Mouse (Mus musculus): ENCODE data around the gene Ndufab1. TPM values are rescaled to one million over a fixed set of nuclear protein-coding genes. Genes with fewer than 3 reads are reported as not detected.
A peak's percentile ranks its signal among the peaks of the same experiment; 100 is the strongest.

Ndufab1 gene
- polyA plus RNA-seq (2012; rRNA removed): 204 and 236 TPM in 2 replicates

DNA sequence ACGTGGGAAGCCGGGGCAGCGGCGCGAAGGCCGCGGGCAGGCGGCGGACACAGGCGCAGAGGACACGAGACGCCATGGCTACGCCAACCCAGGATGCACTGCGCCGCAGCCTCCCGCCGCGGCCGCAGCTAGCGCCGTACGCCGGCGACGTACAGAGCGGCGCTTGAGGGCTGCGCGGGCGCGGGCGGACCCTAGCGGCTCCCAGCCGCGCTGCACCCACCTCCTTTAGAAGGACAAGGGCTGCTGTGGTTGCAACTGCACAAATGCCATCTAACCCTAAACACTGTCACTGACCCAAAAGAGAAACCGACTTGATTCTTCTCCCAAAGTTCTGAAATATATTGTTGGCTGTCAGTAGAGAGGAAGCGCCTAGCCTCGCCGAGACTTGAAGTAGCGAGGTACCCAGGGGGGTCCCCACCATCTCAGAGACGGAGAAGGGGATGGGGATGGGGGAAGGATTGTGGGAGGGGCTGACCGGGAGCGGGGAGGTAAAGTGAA is at the start of gene Ndufab1:
Gene Ndufab1 (minus strand): TSS at position 140 of the 498 bp plus-strand sequence.
- TF ChIP-seq CTCF (IDR thresholded peaks at IDR 0.05; ENCODE audit: borderline replicate concordance, insufficient read depth, low read depth, low read length): peak; percentile 83
- peak; percentile 36; the same call in 1 of the 2 replicates for TF ChIP-seq POLR2A (IDR thresholded peaks at IDR 0.05; ENCODE audit: borderline replicate concordance, insufficient read depth, low read length)
- peak; percentile 90 to 92 for DNase-seq
- under 1% methylated on average over 43 of the region's 43 CpGs for WGBS
- 0 out of 2 replicates have a peak within 1 kb of the TSS, but pooled peaks have one; percentile 63 for H3K27ac ChIP-seq (ENCODE audit: insufficient read depth, low read length)
- H3K27me3 ChIP-seq (ENCODE audit: control insufficient read depth, insufficient read depth, low read length): no peaks in the 10 kb centered on the region
- peaks cover 3% of the 10 kb centered on the region; the same call in 1 of the 2 replicates for H3K4me1 ChIP-seq (ENCODE audit: control insufficient read depth, insufficient read depth, low read length)
- peak within 1 kb of the TSS; percentile 85 for H3K4me3 ChIP-seq (replicated peaks; ENCODE audit: insufficient read depth, low read depth, low read length)

DNA sequence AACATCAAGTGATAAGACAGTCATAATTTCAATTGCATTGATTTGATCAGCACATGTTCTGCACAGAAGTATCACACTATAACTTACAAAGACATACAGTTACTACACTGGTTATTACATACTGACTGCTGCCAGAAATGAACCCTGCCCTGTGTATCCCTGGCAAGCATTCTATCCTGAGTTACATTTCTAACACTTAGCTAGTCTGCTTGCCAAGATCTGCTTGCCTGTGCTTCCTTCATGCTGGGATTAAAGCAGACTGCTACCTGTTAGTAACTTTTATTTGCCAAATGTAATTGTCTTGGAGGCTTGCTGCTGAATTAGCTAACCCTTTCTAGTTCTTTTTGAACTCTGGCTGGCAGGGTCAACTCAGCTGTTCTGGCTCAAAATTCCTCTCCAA is 39.3 kb upstream of the Ndufab1 start:
- Histone ChIP-seq H3K4me3 (replicated peaks; ENCODE audit: insufficient read depth, low read depth, low read length) (no peak overlapping the region), H3K27ac (ENCODE audit: insufficient read depth, low read length) (no peak overlapping the region), H3K27me3 (ENCODE audit: control insufficient read depth, insufficient read depth, low read length) (no peaks in the 10 kb centered on the region), H3K4me1 (ENCODE audit: control insufficient read depth, insufficient read depth, low read length) (no peaks in the 10 kb centered on the region)
- TF ChIP-seq CTCF (IDR thresholded peaks at IDR 0.05; ENCODE audit: borderline replicate concordance, insufficient read depth, low read depth, low read length) (no peak), POLR2A (IDR thresholded peaks at IDR 0.05; ENCODE audit: borderline replicate concordance, insufficient read depth, low read length) (no peak)
- DNase-seq: no peak

DNA sequence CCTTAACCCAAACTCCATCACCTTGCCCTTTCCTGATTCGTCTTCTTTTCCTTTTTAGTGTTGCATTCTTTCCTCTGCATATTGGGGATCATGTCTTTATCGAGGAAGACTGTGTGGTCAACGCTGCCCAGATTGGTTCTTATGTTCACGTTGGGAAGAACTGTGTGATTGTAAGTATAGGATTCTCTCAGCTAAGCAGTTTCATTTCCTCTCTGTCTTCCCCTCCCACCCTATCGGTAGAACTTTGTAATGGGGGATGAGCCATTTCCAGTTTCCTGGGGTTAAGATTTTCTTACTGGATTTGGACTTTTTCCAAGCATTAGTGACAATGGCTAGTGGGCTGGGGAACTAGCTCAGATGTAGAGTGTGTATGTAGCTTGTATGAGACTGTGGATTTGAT is 36.5 kb upstream of the Ndufab1 start:
- Histone ChIP-seq H3K4me1 (ENCODE audit: control insufficient read depth, insufficient read depth, low read length) (no peaks in the 10 kb centered on the region; the same call in 1 of the 2 replicates), H3K27me3 (ENCODE audit: control insufficient read depth, insufficient read depth, low read length) (no peaks in the 10 kb centered on the region), H3K27ac (ENCODE audit: insufficient read depth, low read length) (no peak overlapping the region), H3K4me3 (replicated peaks; ENCODE audit: insufficient read depth, low read depth, low read length) (no peak overlapping the region)
- WGBS: 97% methylated on average over 5 of the region's 5 CpGs
- TF ChIP-seq CTCF (IDR thresholded peaks at IDR 0.05; ENCODE audit: borderline replicate concordance, insufficient read depth, low read depth, low read length) (no peak), POLR2A (IDR thresholded peaks at IDR 0.05; ENCODE audit: borderline replicate concordance, insufficient read depth, low read length) (no peak)
- no peak for DNase-seq

DNA sequence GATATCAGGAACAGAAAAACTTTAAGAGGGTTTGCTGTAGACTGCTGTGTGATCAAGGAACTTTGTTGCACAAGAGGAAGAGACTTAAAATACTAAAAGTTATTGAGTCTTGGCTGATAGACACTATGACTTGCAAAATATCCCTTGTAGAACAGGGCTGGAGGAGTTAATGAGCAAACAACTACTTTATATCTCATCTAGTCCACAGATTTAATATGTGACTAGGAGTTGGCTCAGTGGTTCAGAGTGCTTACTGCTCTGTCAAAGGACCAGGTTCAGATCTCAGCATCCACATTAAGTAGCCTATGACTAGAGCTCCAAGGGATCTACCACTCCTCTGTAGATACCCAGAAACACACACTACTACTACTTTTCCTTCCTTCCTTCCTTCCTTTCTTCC is 35.4 kb upstream of the Ndufab1 start:
- Histone ChIP-seq H3K4me3 (replicated peaks; ENCODE audit: insufficient read depth, low read depth, low read length) (no peak overlapping the region), H3K27me3 (ENCODE audit: control insufficient read depth, insufficient read depth, low read length) (no peaks in the 10 kb centered on the region), H3K4me1 (ENCODE audit: control insufficient read depth, insufficient read depth, low read length) (no peaks in the 10 kb centered on the region; the same call in 1 of the 2 replicates), H3K27ac (ENCODE audit: insufficient read depth, low read length) (no peak overlapping the region)
- no peak for TF ChIP-seq CTCF (IDR thresholded peaks at IDR 0.05; ENCODE audit: borderline replicate concordance, insufficient read depth, low read depth, low read length)
- no peak for TF ChIP-seq POLR2A (IDR thresholded peaks at IDR 0.05; ENCODE audit: borderline replicate concordance, insufficient read depth, low read length)
- DNase-seq: no peak

DNA sequence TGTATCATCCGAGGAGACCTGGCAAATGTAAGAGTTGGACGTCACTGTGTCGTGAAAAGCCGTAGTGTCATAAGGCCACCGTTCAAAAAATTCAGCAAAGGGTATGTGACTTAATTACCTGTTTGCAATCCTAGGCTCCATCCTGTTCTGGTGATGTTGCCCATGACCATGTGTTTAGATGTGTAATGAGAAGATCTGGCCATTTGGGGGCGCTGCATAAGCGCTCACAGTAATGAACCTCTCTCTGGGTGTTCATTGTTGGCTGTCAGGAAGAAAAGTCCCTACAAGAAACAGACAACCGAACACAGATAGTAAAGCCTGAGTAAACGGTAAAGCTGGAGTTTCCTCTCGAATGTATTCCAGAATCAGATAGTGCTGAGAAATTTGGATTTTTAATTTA is 33.4 kb upstream of the Ndufab1 start:
- TF ChIP-seq CTCF (IDR thresholded peaks at IDR 0.05; ENCODE audit: borderline replicate concordance, insufficient read depth, low read depth, low read length) (no peak), POLR2A (IDR thresholded peaks at IDR 0.05; ENCODE audit: borderline replicate concordance, insufficient read depth, low read length) (no peak)
- Histone ChIP-seq H3K4me1 (ENCODE audit: control insufficient read depth, insufficient read depth, low read length) (no peaks in the 10 kb centered on the region; the same call in 1 of the 2 replicates), H3K4me3 (replicated peaks; ENCODE audit: insufficient read depth, low read depth, low read length) (no peak overlapping the region), H3K27me3 (ENCODE audit: control insufficient read depth, insufficient read depth, low read length) (no peaks in the 10 kb centered on the region), H3K27ac (ENCODE audit: insufficient read depth, low read length) (no peak overlapping the region)
- WGBS: 68% methylated on average over 10 of the region's 10 CpGs
- DNase-seq: no peak

DNA sequence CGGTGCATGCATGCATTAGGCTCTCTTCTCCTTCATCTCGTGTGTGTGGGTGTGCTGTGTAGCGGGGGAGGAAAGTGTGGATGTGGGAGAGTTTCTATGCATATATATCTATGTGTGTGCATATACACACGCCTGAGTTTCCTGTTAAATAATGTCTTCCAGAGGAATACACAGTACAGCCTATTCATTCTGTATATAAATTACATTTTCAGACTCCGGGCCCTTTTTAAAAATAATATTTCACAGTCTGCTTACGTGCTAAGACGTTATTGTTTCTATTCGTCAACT is 31.6 kb upstream of the Ndufab1 start:
- TF ChIP-seq CTCF (IDR thresholded peaks at IDR 0.05; ENCODE audit: borderline replicate concordance, insufficient read depth, low read depth, low read length): no peak
- 18% methylated on average over 8 of the region's 8 CpGs for WGBS
- Histone ChIP-seq H3K27me3 (ENCODE audit: control insufficient read depth, insufficient read depth, low read length) (no peaks in the 10 kb centered on the region), H3K4me3 (replicated peaks; ENCODE audit: insufficient read depth, low read depth, low read length) (peak overlapping the region; percentile 93), H3K27ac (ENCODE audit: insufficient read depth, low read length) (no peak overlapping the region), H3K4me1 (ENCODE audit: control insufficient read depth, insufficient read depth, low read length) (no peaks in the 10 kb centered on the region; the same call in 1 of the 2 replicates)
- DNase-seq: no peak

- DNase-seq: peak; percentile 98 to 99
- H3K27me3 ChIP-seq (ENCODE audit: control insufficient read depth, insufficient read depth, low read length): no peaks in the 10 kb centered on the region
- no peaks in the 10 kb centered on the region; the same call in 1 of the 2 replicates for H3K4me1 ChIP-seq (ENCODE audit: control insufficient read depth, insufficient read depth, low read length)
- TF ChIP-seq CTCF (IDR thresholded peaks at IDR 0.05; ENCODE audit: borderline replicate concordance, insufficient read depth, low read depth, low read length) (no peak), POLR2A (IDR thresholded peaks at IDR 0.05; ENCODE audit: borderline replicate concordance, insufficient read depth, low read length) (peak; percentile 79; the same call in 1 of the 2 replicates)
- under 1% methylated on average over 54 of the region's 54 CpGs for WGBS
- H3K4me3 ChIP-seq (replicated peaks; ENCODE audit: insufficient read depth, low read depth, low read length): peak within 1 kb of the TSS; percentile 93
- no peak within 1 kb of the TSS for H3K27ac ChIP-seq (ENCODE audit: insufficient read depth, low read length)
Measured at GRCm38 (mm10) chr7:122132497-122133337, 31.0 kb upstream of the Ndufab1 start, which contains the start of the genes Palb2 and Dctn5. TSS of gene Palb2 (minus strand) at chr7:122132985. TSS of gene Dctn5 (plus strand) at chr7:122133041.

DNA sequence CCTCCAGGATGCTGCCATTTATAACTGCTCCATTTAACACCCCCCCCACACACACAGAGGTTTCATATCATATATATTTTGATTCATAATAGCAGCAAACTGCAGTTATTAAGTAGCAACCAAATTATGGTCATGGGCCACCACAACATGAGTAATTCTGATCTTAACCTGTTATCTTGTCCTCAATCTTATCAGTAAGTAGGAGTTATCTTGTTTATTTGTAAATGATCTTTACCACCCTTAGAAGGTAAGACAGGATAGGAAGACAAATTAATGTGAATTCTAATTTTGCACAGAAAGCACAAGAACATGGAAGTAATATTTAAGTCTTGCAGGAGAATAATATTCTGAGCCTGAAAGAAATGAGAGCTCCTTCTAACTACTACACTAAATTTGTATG is 30.1 kb upstream of the Ndufab1 start:
- Histone ChIP-seq H3K27ac (ENCODE audit: insufficient read depth, low read length) (no peak overlapping the region), H3K4me1 (ENCODE audit: control insufficient read depth, insufficient read depth, low read length) (no peaks in the 10 kb centered on the region; the same call in 1 of the 2 replicates), H3K27me3 (ENCODE audit: control insufficient read depth, insufficient read depth, low read length) (no peaks in the 10 kb centered on the region), H3K4me3 (replicated peaks; ENCODE audit: insufficient read depth, low read depth, low read length) (no peak overlapping the region)
- TF ChIP-seq CTCF (IDR thresholded peaks at IDR 0.05; ENCODE audit: borderline replicate concordance, insufficient read depth, low read depth, low read length) (no peak), POLR2A (IDR thresholded peaks at IDR 0.05; ENCODE audit: borderline replicate concordance, insufficient read depth, low read length) (no peak)
- no peak for DNase-seq
